Mouse (Mus musculus) large intestine, adult 2 months (tissue): ENCODE results near the gene Tspan3. TPM values are rescaled to one million over a fixed set of nuclear protein-coding genes. Genes with fewer than 3 reads are reported as not detected.

Source experiments
- DNase-seq: peaks from one replicate; pipeline ENCODE4 v3.0.0-alpha.2; 2012; ENCODE audit warnings: low read depth, low spot score
- WGBS: fragments of 180-500 bp; shearing (Covaris S2); methylation state at CpG from one replicate; pipeline ENCODE4 v1.1.7; 2018; 5-methylcytosine and 5-hydroxymethylcytosine counted together
- polyA plus RNA-seq: library from polyadenylated mRNA; depleted of rRNA; stranded (reverse); fragments of >200 nt; gene quantifications from 2 replicates; pipeline ENCODE4 v1.2.3, GENCODE M21; 2012; rRNA removed

Gene Tspan3
- 348 and 383 TPM in 2 replicates for polyA plus RNA-seq

- WGBS, result 93% methylated on average over 6 of the region's 6 CpGs
- DNase-seq, result no peak
Measured at GRCm38 (mm10) chr9:56165377-56165776, at the start of gene Tspan3. Tspan3 (minus strand) TSS chr9:56165477.

GRCm38 (mm10) chr9:56213451-56214291, 48.4 kb upstream of the Tspan3 start:
- WGBS, result 37% methylated on average over 11 of the region's 11 CpGs
- no peak for DNase-seq

GRCm38 (mm10) chr9:56208817-56209216, 43.5 kb upstream of the Tspan3 start:
- no peak for DNase-seq
- WGBS, result 83% methylated on average over 8 of the region's 8 CpGs

GRCm38 (mm10) chr9:56207516-56207915, 42.2 kb upstream of the Tspan3 start:
- 68% methylated on average over 5 of the region's 5 CpGs for WGBS
- no peak for DNase-seq

- 85% methylated on average over 10 of the region's 10 CpGs for WGBS
- DNase-seq, result no peak
Measured at GRCm38 (mm10) chr9:56207083-56207482, 41.8 kb upstream of the Tspan3 start.

- DNase-seq, result no peak
- WGBS, result 88% methylated on average over 11 of the region's 11 CpGs
Measured at GRCm38 (mm10) chr9:56205336-56205735, 40.1 kb upstream of the Tspan3 start.

- DNase-seq, result no peak
- 95% methylated on average over 4 of the region's 4 CpGs for WGBS
Measured at GRCm38 (mm10) chr9:56204316-56204715, 39.0 kb upstream of the Tspan3 start.

GRCm38 (mm10) chr9:56200645-56201314, 35.5 kb upstream of the Tspan3 start:
- DNase-seq, result peak; percentile 57
- 23% methylated on average over 14 of the region's 14 CpGs for WGBS

- WGBS, result 52% methylated on average over 2 of the region's 2 CpGs
- no peak for DNase-seq
Measured at GRCm38 (mm10) chr9:56200200-56200599, 34.9 kb upstream of the Tspan3 start.

GRCm38 (mm10) chr9:56196921-56197320, 31.6 kb upstream of the Tspan3 start:
- no peak for DNase-seq
- 82% methylated on average over 4 of the region's 4 CpGs for WGBS

- 71% methylated on average over 3 of the region's 3 CpGs for WGBS
- no peak for DNase-seq
Measured at GRCm38 (mm10) chr9:56195193-56195592, 29.9 kb upstream of the Tspan3 start.

GRCm38 (mm10) chr9:56191498-56192455, 26.5 kb upstream of the Tspan3 start:
- no peak for DNase-seq
- 80% methylated on average over 11 of the region's 11 CpGs for WGBS

GRCm38 (mm10) chr9:56180118-56180781, 15.0 kb upstream of the Tspan3 start:
- 54% methylated on average over 8 of the region's 8 CpGs for WGBS
- DNase-seq, result no peak

- no peak for DNase-seq
- 68% methylated on average over 6 of the region's 6 CpGs for WGBS
Measured at GRCm38 (mm10) chr9:56179416-56180117, 14.3 kb upstream of the Tspan3 start.

- DNase-seq, result no peak
- 85% methylated on average over 4 of the region's 4 CpGs for WGBS
Measured at GRCm38 (mm10) chr9:56177354-56177753, 12.1 kb upstream of the Tspan3 start.

- 93% methylated on average over 3 of the region's 3 CpGs for WGBS
Measured at GRCm38 (mm10) chr9:56175316-56175715, 10.0 kb upstream of the Tspan3 start.

GRCm38 (mm10) chr9:56167690-56168089, 2.4 kb upstream of the Tspan3 start:
- DNase-seq, result no peak
- WGBS, result 85% methylated on average over 6 of the region's 6 CpGs

More at GRCm38 (mm10) chr9:56175316-56175715, 10.0 kb upstream of the Tspan3 start:
- DNase-seq, result no peak

GRCm38 (mm10) chr9:56166161-56166560, 884 bp upstream of the Tspan3 start:
- DNase-seq, result no peak
- WGBS, result 41% methylated on average over 5 of the region's 5 CpGs
